Mouse (Mus musculus) lung, adult 18-20 months (tissue): ENCODE measurements around the gene Actr5.

ENCODE experiments used
- DNase-seq, 2 experiments: peaks; one replicate each; pipeline ENCODE4 v3.0.0; 2022; ENCODE audit warnings: mixed read lengths in 2 of 2

The Actr5 gene

GRCm38 (mm10) chr2:158624718-158625222 lies at the start of gene Actr5:
TSS of gene Actr5 (plus strand) at chr2:158624888.
- DNase-seq, result peak; percentile 94 to 96

GRCm38 (mm10) chr2:158579979-158580378 lies 44.7 kb upstream of the Actr5 start:
- no peak for DNase-seq

- DNase-seq, result peak in 1 of 2 experiments; percentile 5
These were observed 39.9 kb upstream of the Actr5 start for GRCm38 (mm10) chr2:158584621-158585358.

GRCm38 (mm10) chr2:158588524-158589271 lies 36.0 kb upstream of the Actr5 start:
- DNase-seq, result no peak

- no peak for DNase-seq
These were observed 34.2 kb upstream of the Actr5 start for GRCm38 (mm10) chr2:158590495-158590894.

GRCm38 (mm10) chr2:158591286-158591685 lies 33.4 kb upstream of the Actr5 start:
- no peak for DNase-seq

GRCm38 (mm10) chr2:158593371-158593770 lies 31.3 kb upstream of the Actr5 start:
- DNase-seq, result no peak

- DNase-seq, result no peak
These were observed 29.6 kb upstream of the Actr5 start for GRCm38 (mm10) chr2:158595103-158595502.

GRCm38 (mm10) chr2:158595577-158595976 lies 29.1 kb upstream of the Actr5 start:
- no peak for DNase-seq

GRCm38 (mm10) chr2:158596803-158597202 lies 27.9 kb upstream of the Actr5 start:
- no peak for DNase-seq

- no peak for DNase-seq
These were observed 24.2 kb upstream of the Actr5 start for GRCm38 (mm10) chr2:158600517-158600916.

- DNase-seq, result no peak
These were observed 23.4 kb upstream of the Actr5 start for GRCm38 (mm10) chr2:158601326-158601725.

- DNase-seq, result no peak
These were observed 22.0 kb upstream of the Actr5 start for GRCm38 (mm10) chr2:158602663-158603062.

GRCm38 (mm10) chr2:158606511-158606964 lies 18.1 kb upstream of the Actr5 start:
- DNase-seq, result no peak

- DNase-seq, result no peak
These were observed 15.0 kb upstream of the Actr5 start for GRCm38 (mm10) chr2:158609681-158610080.

- DNase-seq, result no peak
These were observed 14.0 kb upstream of the Actr5 start, which contains the start of gene Slc32a1 for GRCm38 (mm10) chr2:158610488-158611325. TSS of gene Slc32a1 (plus strand) at chr2:158610767.

- DNase-seq, result no peak
These were observed 13.4 kb upstream of the Actr5 start for GRCm38 (mm10) chr2:158611326-158611719.

GRCm38 (mm10) chr2:158611726-158612670 lies 12.7 kb upstream of the Actr5 start:
- no peak for DNase-seq

GRCm38 (mm10) chr2:158612671-158613250 lies 11.9 kb upstream of the Actr5 start:
- DNase-seq, result no peak

- DNase-seq, result peak; percentile 27 to 30
These were observed 10.9 kb upstream of the Actr5 start for GRCm38 (mm10) chr2:158613541-158614417.
